Mouse (Mus musculus) midbrain, postnatal 0 days (tissue): ENCODE data around the gene Slit3. TPM values are rescaled to one million over a fixed set of nuclear protein-coding genes. Genes with fewer than 3 reads are reported as not detected.
A peak's percentile ranks its signal among the peaks of the same experiment; 100 is the strongest.

ENCODE experiments used
- ATAC-seq: fragments of 200-750 bp; cut with Nextera tagmentation; 2 replicates; pipeline ENCODE4 v1.8.0; 2017; ENCODE audit warnings: moderate number of reproducible peaks, mild to moderate bottlenecking, moderate TSS enrichment, moderate library complexity; ENCODE audit not compliant: low FRiP score
- DNase-seq: peaks from one replicate; pipeline ENCODE4 v3.0.0-alpha.2; 2015; ENCODE audit warnings: low spot score
- H3K27ac ChIP-seq: fragments of 300-500 bp; sonication (generic); 2 replicates; pipeline ENCODE4 v1.5.1; 2014; ENCODE audit warnings: low read depth, mild to moderate bottlenecking, low read length, mixed read lengths
- H3K27me3 ChIP-seq: fragments of 300-500 bp; sonication (generic); 2 replicates; pipeline ENCODE4 v1.6.1; 2014; ENCODE audit warnings: low read length, control low read depth, mixed read lengths; ENCODE audit not compliant: insufficient read depth
- H3K36me3 ChIP-seq: fragments of 300-500 bp; sonication (generic); 2 replicates; pipeline ENCODE4 v1.6.1; 2014; ENCODE audit warnings: low read length, control low read depth, mixed read lengths; ENCODE audit not compliant: insufficient read depth
- H3K4me1 ChIP-seq: fragments of 300-500 bp; sonication (generic); 2 replicates; pipeline ENCODE4 v1.6.1; 2014; ENCODE audit warnings: mild to moderate bottlenecking, control low read depth, antibody characterized with exemption, low read length, mixed read lengths; ENCODE audit not compliant: insufficient read depth
- H3K4me2 ChIP-seq: fragments of 300-500 bp; sonication (generic); 2 replicates; pipeline ENCODE4 v1.6.1; 2014; ENCODE audit warnings: low read depth, mild to moderate bottlenecking, low read length, mixed read lengths; ENCODE audit not compliant: poor library complexity, severe bottlenecking
- H3K4me3 ChIP-seq: fragments of 300-500 bp; sonication (generic); 2 replicates; pipeline ENCODE4 v1.5.1; 2014; ENCODE audit warnings: low read depth, mild to moderate bottlenecking, low read length, moderate library complexity
- H3K9ac ChIP-seq: fragments of 300-500 bp; sonication (generic); replicated peaks from 2 replicates; pipeline ENCODE4 v1.6.1; 2014; ENCODE audit warnings: mild to moderate bottlenecking, low read length, moderate library complexity, mixed read lengths; ENCODE audit not compliant: poor library complexity, severe bottlenecking
- H3K9me3 ChIP-seq: fragments of 300-500 bp; sonication (generic); 2 replicates; pipeline ENCODE4 v1.6.1; 2016; ENCODE audit warnings: low read length, control low read depth
- CTCF ChIP-seq: IDR thresholded peaks from 2 replicates; pipeline ENCODE4 v1.5.1; 2016; ENCODE audit warnings: antibody characterized with exemption, mild to moderate bottlenecking
- WGBS: fragments of 180-500 bp; shearing (Covaris S2); extraction: QIAGEN DNeasy Blood & Tissue Kit; methylation state at CpG from one replicate; pipeline ENCODE4 v1.1.7; 2014; 5-methylcytosine and 5-hydroxymethylcytosine counted together
- polyA plus RNA-seq: library from polyadenylated mRNA; unstranded; fragments of >200 nt; fragmentation: Nextera tagmentation; extraction: Ambion mirVana; gene quantifications from 2 replicates; pipeline ENCODE4 v1.2.1, GENCODE M21; 2015
- total RNA-seq: library from RNA; depleted of rRNA; stranded (reverse); fragments of >200 nt; gene quantifications from 2 replicates; pipeline ENCODE4 v1.2.3, GENCODE M21; 2014

Slit3 gene
- total and polyA plus RNA-seq, 2 experiments from 2014 or later = 3.6 to 7.7 TPM

DNA sequence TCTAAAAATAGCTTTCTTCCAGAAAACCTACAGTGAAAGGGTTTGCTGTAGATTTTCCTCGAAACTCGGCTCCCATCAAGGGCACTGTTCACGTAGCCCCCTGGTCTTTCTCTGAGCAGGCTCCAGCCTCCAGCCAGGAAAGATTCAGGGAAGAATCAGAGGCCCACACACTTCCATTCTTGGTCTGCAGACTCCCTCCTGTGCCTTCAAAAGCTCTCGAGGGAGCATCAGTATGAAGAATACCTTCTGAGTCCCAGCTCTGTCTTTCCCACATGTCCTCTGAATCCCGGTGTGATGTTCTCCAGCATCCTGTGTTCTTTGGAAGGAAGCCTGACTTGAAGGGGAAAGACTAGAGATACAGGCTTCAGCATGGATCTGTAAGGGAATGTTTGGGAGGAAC, 461.6 kb downstream of the Slit3 start:
- no peak for DNase-seq
- Histone ChIP-seq H3K4me1 (no peaks in the 10 kb centered on the region; the same call in 1 of the 2 replicates), H3K36me3 (no peaks in the 10 kb centered on the region), H3K9me3 (no peaks in the 10 kb centered on the region), H3K4me3 (no peak overlapping the region), H3K9ac (no peak overlapping the region), H3K4me2 (no peak overlapping the region), H3K27me3 (no peaks in the 10 kb centered on the region; the same call in 1 of the 2 replicates), H3K27ac (0 out of 2 replicates have a peak overlapping the region, but pooled peaks have one; percentile 18)
- 78% methylated on average over 5 of the region's 5 CpGs for WGBS
- no peak for TF ChIP-seq CTCF
- no peak for ATAC-seq

DNA sequence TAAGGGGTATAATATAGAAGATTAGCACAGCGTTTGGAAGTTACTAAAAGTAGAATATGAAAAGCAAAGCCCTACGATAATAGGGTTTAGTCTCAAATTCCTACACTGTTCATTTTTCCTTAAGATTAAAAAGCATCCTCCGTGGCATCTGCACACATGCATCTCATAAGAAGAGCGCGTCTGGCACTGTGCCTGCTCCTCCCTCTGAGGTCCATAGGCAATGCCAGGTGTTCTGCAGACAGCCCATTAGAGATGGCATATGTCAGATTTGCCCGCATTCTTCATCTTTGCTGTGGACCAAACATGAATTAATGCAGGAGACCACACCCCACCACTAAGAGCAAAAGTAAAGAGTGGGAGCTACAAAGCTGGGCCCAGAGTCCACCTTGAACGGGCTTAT, 462.6 kb downstream of the Slit3 start:
- no peaks in the 10 kb centered on the region for H3K36me3 ChIP-seq
- no peaks in the 10 kb centered on the region; the same call in 1 of the 2 replicates for H3K4me1 ChIP-seq
- no peaks in the 10 kb centered on the region; the same call in 1 of the 2 replicates for H3K27me3 ChIP-seq
- H3K4me2 ChIP-seq = no peak overlapping the region
- no peak overlapping the region for H3K4me3 ChIP-seq
- H3K9ac ChIP-seq = no peak overlapping the region
- DNase-seq (peak; percentile 54), ATAC-seq (no peak)
- WGBS = 89% methylated on average over 7 of the region's 7 CpGs
- no peak for TF ChIP-seq CTCF
- no peaks in the 10 kb centered on the region for H3K9me3 ChIP-seq
- no peak overlapping the region for H3K27ac ChIP-seq

DNA sequence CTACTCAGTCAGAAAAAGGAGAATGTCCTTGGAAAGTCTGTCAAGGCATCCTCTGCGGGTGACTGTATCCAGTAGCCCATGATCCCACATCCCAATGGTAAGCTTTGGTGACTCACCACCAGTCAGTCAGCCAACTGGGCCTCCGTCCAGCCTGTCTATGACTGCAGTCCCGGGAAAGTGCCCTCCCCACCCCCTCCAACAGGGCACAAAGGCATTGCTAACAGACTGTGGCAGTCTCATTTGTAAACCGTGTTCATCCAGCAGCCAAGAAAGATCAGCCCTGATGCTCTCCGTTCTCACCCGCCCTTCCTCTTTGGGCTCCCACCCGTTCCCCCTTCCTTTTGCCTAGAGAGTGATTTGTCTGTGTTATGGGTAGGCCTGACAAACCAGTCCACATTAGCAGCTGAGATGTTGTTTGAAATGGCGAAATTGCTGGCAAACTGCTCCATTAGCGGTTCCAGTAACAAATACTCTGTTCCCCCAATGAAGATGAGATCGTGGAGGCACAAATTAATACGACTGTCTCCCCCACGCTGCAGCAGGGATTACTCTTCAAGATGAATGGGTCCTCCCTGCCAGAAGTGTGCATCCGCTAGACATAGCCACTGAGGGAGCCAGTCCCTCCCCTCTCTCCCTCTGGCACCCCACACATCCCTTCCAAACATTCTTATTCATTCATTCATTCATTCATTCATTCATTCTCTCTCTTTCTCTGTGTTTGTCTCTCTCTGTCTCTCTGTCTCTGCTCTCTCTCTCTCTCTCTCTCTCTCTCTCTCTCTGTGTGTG, 466.3 kb downstream of the Slit3 start:
- WGBS = 59% methylated on average over 13 of the region's 13 CpGs
- Histone ChIP-seq H3K4me3 (no peak overlapping the region), H3K27me3 (no peaks in the 10 kb centered on the region), H3K36me3 (no peaks in the 10 kb centered on the region), H3K27ac (no peak overlapping the region), H3K4me1 (no peaks in the 10 kb centered on the region; the same call in 1 of the 2 replicates), H3K9ac (no peak overlapping the region), H3K9me3 (no peaks in the 10 kb centered on the region), H3K4me2 (no peak overlapping the region)
- DNase-seq (peak; percentile 95), ATAC-seq (peak; percentile 92)
- no peak for TF ChIP-seq CTCF

DNA sequence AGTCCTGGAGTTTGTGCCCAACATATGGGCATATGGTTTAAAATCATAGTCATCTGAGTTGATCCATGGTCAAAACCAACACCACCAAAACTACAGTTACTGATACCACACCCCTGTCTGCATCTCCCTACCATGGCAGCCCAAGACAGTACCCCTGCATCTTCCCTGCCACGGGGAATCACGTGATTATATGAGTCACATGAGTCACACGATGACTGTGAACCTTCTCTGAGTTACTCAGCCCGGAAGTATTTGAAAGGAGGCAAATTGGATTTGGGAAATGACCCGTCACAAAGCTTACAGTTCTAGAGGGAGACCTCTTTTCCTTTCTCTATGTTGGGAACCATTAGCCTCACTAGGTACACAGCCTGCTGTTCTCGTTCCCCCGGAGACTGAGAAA, 468.9 kb downstream of the Slit3 start:
- Histone ChIP-seq H3K36me3 (no peaks in the 10 kb centered on the region), H3K27me3 (no peaks in the 10 kb centered on the region), H3K4me3 (no peak overlapping the region), H3K9ac (no peak overlapping the region), H3K4me1 (no peaks in the 10 kb centered on the region), H3K4me2 (no peak overlapping the region), H3K27ac (no peak overlapping the region), H3K9me3 (no peaks in the 10 kb centered on the region)
- DNase-seq (no peak), ATAC-seq (no peak)
- WGBS = 75% methylated on average over 7 of the region's 7 CpGs
- no peak for TF ChIP-seq CTCF

DNA sequence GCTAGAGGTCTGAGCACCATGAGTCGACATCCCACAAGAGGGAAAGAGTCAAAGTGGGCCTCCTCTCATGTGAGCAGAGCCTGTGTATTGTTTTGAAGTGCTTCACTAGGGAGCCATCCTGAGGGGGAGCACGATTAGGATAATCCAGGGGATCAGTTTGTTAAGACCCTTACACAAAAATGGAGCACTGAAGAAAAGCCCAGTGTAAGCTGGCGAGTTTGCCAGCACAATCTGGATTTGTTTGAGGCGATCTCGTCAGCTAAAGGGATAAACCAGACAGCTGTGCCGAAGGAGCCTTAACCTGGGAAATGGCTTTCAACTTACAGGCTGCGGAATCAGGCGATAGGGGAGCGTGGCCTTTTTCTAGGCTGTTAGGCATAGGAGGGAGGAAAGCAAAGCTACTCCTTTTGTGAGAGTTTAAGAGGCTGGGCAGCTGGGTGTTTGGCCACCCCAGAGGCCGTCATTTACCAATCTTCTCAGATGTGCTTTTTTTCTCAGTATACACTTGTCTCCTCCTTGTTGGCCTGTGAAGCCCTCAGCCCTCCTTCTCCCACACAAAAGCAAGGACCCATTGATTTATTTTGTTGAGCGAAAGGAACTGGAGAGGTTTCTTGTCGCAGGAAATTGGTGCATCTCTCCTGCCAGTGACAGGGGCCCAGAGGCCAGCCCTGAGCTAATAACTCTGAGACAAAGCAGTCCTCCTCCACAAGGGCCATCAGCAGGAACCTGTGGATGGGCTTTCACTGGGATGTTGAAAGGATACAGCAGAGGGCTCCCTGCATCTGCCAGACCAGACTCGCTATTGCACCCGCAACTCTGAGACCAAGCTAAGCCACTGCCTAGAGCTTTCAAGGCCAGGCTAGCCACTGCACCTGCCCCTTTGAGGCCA, 472.4 kb downstream of the Slit3 start:
- no peak overlapping the region for H3K4me3 ChIP-seq
- ATAC-seq (no peak), DNase-seq (no peak)
- H3K27ac ChIP-seq = no peak overlapping the region
- no peak overlapping the region for H3K4me2 ChIP-seq
- H3K36me3 ChIP-seq = no peaks in the 10 kb centered on the region
- H3K27me3 ChIP-seq = no peaks in the 10 kb centered on the region
- 34% methylated on average over 14 of the region's 14 CpGs for WGBS
- H3K4me1 ChIP-seq = no peaks in the 10 kb centered on the region
- no peaks in the 10 kb centered on the region for H3K9me3 ChIP-seq
- H3K9ac ChIP-seq = no peak overlapping the region
- no peak for TF ChIP-seq CTCF

DNA sequence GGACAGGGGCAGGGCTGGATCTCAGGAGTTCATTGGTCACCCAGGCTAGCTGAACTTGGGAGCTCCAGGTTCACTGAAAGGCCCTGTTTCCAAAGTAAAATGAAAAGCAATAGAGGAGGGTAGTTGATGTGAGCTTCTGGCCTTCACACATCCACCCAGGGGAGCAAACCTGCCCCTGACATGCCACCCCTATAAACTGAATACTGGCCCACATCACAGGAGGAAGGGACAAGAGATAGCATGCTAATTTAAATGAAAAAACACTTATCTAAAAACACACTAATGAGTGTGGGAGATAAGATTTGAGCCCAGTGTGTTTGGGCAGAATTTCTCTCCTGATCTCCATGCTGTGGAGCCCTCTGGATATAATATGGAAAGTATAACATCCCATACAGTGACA, 475.0 kb downstream of the Slit3 start:
- no peaks in the 10 kb centered on the region for H3K4me1 ChIP-seq
- no peak overlapping the region for H3K4me2 ChIP-seq
- H3K9ac ChIP-seq = no peak overlapping the region
- DNase-seq = no peak
- no peaks in the 10 kb centered on the region for H3K9me3 ChIP-seq
- no peak overlapping the region for H3K27ac ChIP-seq
- H3K27me3 ChIP-seq = no peaks in the 10 kb centered on the region
- ATAC-seq = no peak
- H3K4me3 ChIP-seq = no peak overlapping the region
- no peak for TF ChIP-seq CTCF
- H3K36me3 ChIP-seq = no peaks in the 10 kb centered on the region
